Mouse (Mus musculus) skeletal muscle tissue, adult 2 months (tissue): ENCODE results near the gene Tex2.
"Not testable (repeated sequence)": the region's sequence is repeated elsewhere in the genome, so short reads cannot be mapped to it uniquely, and the experiment has no call there.

Source experiments
- DNase-seq: peaks from one replicate; pipeline ENCODE4 v3.0.0-alpha.2; 2012; ENCODE audit warnings: low read depth, low spot score

Tex2 gene

GRCm38 (mm10) chr11:106612961-106613637 is at the start of gene Tex2:
Gene Tex2, minus strand, starts transcription at chr11:106613423.
- peak; percentile 95 for DNase-seq

GRCm38 (mm10) chr11:106662634-106663407 is 49.6 kb upstream of the Tex2 start:
- DNase-seq: no peak

GRCm38 (mm10) chr11:106660453-106661081 is 47.3 kb upstream of the Tex2 start:
- no peak for DNase-seq

GRCm38 (mm10) chr11:106659598-106660295 is 46.5 kb upstream of the Tex2 start:
- DNase-seq: peak; percentile 60

- peak; percentile 96 for DNase-seq
Measured at GRCm38 (mm10) chr11:106658051-106658880, 45.0 kb upstream of the Tex2 start.

GRCm38 (mm10) chr11:106656896-106657498 is 43.8 kb upstream of the Tex2 start:
- DNase-seq: not testable (repeated sequence)

GRCm38 (mm10) chr11:106648347-106648746 is 35.1 kb upstream of the Tex2 start:
- peak; percentile 63 for DNase-seq

- DNase-seq: no peak
Measured at GRCm38 (mm10) chr11:106642966-106643637, 29.9 kb upstream of the Tex2 start.

GRCm38 (mm10) chr11:106641580-106641979 is 28.4 kb upstream of the Tex2 start:
- no peak for DNase-seq

GRCm38 (mm10) chr11:106640059-106640458 is 26.8 kb upstream of the Tex2 start:
- no peak for DNase-seq

- no peak for DNase-seq
Measured at GRCm38 (mm10) chr11:106639356-106639692, 26.1 kb upstream of the Tex2 start.

GRCm38 (mm10) chr11:106638551-106639355 is 25.5 kb upstream of the Tex2 start:
- DNase-seq: no peak

- no peak for DNase-seq
Measured at GRCm38 (mm10) chr11:106637754-106638153, 24.5 kb upstream of the Tex2 start.

- DNase-seq: no peak
Measured at GRCm38 (mm10) chr11:106635946-106636345, 22.7 kb upstream of the Tex2 start.

- not testable (repeated sequence) for DNase-seq
Measured at GRCm38 (mm10) chr11:106634175-106634574, 21.0 kb upstream of the Tex2 start.

GRCm38 (mm10) chr11:106633456-106633855 is 20.2 kb upstream of the Tex2 start:
- DNase-seq: no peak

GRCm38 (mm10) chr11:106627692-106628091 is 14.5 kb upstream of the Tex2 start:
- peak; percentile 59 for DNase-seq

- DNase-seq: no peak
Measured at GRCm38 (mm10) chr11:106625577-106625976, 12.4 kb upstream of the Tex2 start.

GRCm38 (mm10) chr11:106623629-106624028 is 10.4 kb upstream of the Tex2 start:
- no peak for DNase-seq
